Mouse (Mus musculus): ENCODE data around the gene Ildr1.

The Ildr1 gene

DNA sequence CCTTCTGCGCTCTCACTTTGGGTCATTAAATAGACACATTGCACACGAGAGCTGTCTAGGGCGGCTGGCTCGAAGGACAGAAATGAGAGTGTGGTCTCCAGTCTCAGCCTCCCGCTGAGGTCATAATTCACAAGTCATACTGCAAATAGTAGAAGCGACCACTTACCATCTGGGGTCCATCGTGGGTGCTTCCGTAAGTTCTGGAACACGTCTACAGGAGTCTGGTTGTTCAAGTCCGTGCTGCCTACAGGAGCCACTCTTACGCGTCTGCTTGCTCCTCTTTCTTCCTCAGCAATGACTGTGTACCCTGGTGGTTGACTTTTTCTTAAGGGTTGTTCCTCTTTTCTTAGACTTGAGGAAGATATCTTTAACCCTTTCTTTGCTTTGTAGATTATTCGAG lies 28.0 kb upstream of the Ildr1 start, which contains the start of gene Cd86:
Gene Cd86, minus strand, starts transcription at position 300 of the 400 bp plus-strand sequence.
- TF ChIP-seq NANOG (IDR thresholded peaks at IDR 0.05; ENCODE audit: borderline replicate concordance, low read length), result no peak
- H3K27me3 ChIP-seq (ENCODE audit: insufficient read depth, low read length), result no peaks in the 10 kb centered on the region
- no peak within 1 kb of the TSS for H3K4me3 ChIP-seq (replicated peaks; ENCODE audit: low read length)
- H3K9me3 ChIP-seq (ENCODE audit: low read length), result no peaks in the 10 kb centered on the region
- H3K4me1 ChIP-seq (replicated peaks; ENCODE audit: low read depth, low read length), result peaks cover 14% of the 10 kb centered on the region
- no peaks in the 10 kb centered on the region for H3K36me3 ChIP-seq (ENCODE audit: insufficient read depth, low read length)

DNA sequence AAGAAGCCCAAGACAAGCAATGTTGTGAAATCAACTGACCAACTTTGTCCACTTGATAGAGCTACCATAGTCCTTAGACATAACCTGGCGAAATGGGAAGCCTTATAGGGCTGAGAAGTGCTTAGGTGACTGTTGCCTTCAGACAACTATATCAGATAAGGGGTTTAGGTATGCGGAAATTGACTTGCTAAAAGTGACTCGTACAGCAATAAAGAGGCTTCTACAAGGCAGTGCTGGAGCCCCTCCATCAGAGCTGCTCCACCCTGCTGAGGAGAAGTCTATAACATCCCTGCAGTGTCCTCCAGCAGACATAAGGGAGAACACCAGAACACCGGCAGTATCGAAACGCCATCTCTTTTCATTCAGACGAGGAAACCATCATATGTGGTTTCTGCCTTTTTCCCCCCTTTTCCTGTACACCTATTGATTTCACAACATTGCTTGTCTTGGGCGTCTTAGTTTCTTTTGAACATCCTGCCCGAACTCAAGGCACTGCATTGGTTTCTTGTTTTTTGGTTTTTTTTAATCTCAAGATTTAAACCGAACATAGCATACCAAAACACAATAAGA lies 27.2 kb upstream of the Ildr1 start:
- no peak for TF ChIP-seq CTCF (conservative IDR thresholded peaks at IDR 0.05; ENCODE audit: low read length)
- no peak for TF ChIP-seq POU5F1 (IDR thresholded peaks at IDR 0.05; ENCODE audit: borderline replicate concordance, low read length)
- Histone ChIP-seq H3K27me3 (ENCODE audit: insufficient read depth, low read length) (no peaks in the 10 kb centered on the region), H3K4me1 (replicated peaks; ENCODE audit: low read depth, low read length) (peaks cover 14% of the 10 kb centered on the region), H3K9me3 (ENCODE audit: low read length) (no peaks in the 10 kb centered on the region), H3K36me3 (ENCODE audit: insufficient read depth, low read length) (no peaks in the 10 kb centered on the region), H3K4me3 (replicated peaks; ENCODE audit: low read length) (no peak overlapping the region)

DNA sequence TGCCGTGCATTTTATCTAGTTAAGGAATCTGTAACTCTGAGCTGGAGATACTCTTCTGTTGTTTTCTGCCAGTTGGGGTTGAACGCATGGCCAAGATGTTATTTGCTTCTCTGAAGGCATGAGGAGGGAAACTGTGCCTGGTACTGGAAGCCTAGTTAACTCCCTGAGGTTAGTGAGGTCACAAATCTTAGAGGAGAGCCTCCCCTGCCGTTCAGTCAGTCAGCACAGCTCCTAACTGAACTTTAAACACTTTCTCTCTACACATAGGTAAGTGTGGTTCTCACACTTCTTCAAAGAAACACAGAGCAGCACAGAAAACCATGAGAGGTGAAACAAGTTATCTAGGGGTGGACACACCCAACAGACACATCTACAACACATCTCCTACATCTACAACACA lies 23.2 kb upstream of the Ildr1 start:
- Histone ChIP-seq H3K4me3 (replicated peaks; ENCODE audit: low read length) (no peak overlapping the region), H3K4me1 (replicated peaks; ENCODE audit: low read depth, low read length) (peaks cover 42% of the 10 kb centered on the region), H3K9me3 (ENCODE audit: low read length) (no peaks in the 10 kb centered on the region), H3K36me3 (ENCODE audit: insufficient read depth, low read length) (no peaks in the 10 kb centered on the region), H3K27me3 (ENCODE audit: insufficient read depth, low read length) (no peaks in the 10 kb centered on the region)
- TF ChIP-seq CTCF (conservative IDR thresholded peaks at IDR 0.05; ENCODE audit: low read length), result no peak
- no peak for TF ChIP-seq NANOG (IDR thresholded peaks at IDR 0.05; ENCODE audit: borderline replicate concordance, low read length)

DNA sequence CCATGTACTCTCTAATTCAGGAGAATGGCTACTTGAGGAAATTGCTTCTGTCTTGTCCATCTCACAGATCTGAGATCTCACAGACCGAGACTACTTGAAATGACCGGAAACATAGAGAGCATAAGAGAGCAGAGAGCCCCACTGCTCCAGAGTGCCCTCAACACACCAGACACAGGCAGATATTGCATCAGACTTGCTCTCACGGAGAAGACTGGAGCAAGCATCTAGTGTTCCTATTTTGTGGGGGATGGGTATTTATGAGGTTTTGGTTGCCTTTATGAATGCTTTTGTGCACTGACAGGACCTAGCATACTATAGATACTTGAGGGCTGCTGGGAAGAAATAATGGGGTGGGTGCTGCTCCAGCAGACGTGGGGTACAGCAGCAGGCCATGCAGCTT lies 20.6 kb upstream of the Ildr1 start:
- Histone ChIP-seq H3K27me3 (ENCODE audit: insufficient read depth, low read length) (no peaks in the 10 kb centered on the region), H3K36me3 (ENCODE audit: insufficient read depth, low read length) (no peaks in the 10 kb centered on the region), H3K4me1 (replicated peaks; ENCODE audit: low read depth, low read length) (peaks cover 57% of the 10 kb centered on the region), H3K4me3 (replicated peaks; ENCODE audit: low read length) (no peak overlapping the region), H3K9me3 (ENCODE audit: low read length) (no peaks in the 10 kb centered on the region)
- no peak for TF ChIP-seq CTCF (conservative IDR thresholded peaks at IDR 0.05; ENCODE audit: low read length)
- TF ChIP-seq POU5F1 (IDR thresholded peaks at IDR 0.05; ENCODE audit: borderline replicate concordance, low read length), result no peak
- TF ChIP-seq NANOG (IDR thresholded peaks at IDR 0.05; ENCODE audit: borderline replicate concordance, low read length), result no peak

DNA sequence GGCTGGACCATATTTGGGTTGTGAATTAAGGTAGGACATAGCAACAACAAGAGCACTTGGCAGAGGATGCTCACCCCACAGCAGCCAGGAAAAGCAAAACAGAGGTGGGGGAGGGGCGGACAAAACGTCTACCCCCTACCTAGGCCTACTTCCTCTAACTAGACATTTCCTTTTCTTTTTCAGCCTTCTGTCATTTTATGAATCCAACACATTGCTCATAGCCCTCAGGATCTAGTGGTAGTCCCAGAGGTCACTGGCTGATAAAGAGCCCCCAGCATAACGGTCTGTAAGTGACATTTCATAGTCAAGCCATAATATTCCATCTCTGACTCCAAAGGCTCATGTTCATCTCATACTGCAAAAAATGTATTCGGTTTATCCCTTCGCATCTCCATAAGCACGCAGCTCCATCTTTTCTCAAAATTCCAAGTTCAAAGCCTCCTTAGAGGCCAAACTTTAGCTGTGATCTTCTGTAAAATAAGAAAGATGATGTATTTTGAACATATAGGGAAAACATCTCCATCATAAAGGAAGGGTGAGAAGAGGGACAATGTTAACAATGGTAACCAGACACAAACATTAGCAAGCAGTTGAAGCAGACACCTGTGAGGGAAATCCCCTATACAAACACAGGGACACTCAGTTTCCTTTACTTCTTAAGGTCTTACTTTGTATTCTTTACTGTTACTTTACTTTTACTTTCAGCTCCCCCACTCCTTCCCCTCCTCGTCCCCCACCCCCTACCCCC lies 19.1 kb upstream of the Ildr1 start:
- Histone ChIP-seq H3K27me3 (ENCODE audit: insufficient read depth, low read length) (no peaks in the 10 kb centered on the region), H3K9me3 (ENCODE audit: low read length) (no peaks in the 10 kb centered on the region), H3K4me3 (replicated peaks; ENCODE audit: low read length) (0 out of 2 replicates have a peak overlapping the region, but pooled peaks have one; percentile 11), H3K4me1 (replicated peaks; ENCODE audit: low read depth, low read length) (peaks cover 64% of the 10 kb centered on the region), H3K36me3 (ENCODE audit: insufficient read depth, low read length) (no peaks in the 10 kb centered on the region)
- TF ChIP-seq CTCF (conservative IDR thresholded peaks at IDR 0.05; ENCODE audit: low read length), result no peak
- peak; percentile 54; the same call in 1 of the 2 replicates for TF ChIP-seq NANOG (IDR thresholded peaks at IDR 0.05; ENCODE audit: borderline replicate concordance, low read length)
- no peak for TF ChIP-seq POU5F1 (IDR thresholded peaks at IDR 0.05; ENCODE audit: borderline replicate concordance, low read length)

DNA sequence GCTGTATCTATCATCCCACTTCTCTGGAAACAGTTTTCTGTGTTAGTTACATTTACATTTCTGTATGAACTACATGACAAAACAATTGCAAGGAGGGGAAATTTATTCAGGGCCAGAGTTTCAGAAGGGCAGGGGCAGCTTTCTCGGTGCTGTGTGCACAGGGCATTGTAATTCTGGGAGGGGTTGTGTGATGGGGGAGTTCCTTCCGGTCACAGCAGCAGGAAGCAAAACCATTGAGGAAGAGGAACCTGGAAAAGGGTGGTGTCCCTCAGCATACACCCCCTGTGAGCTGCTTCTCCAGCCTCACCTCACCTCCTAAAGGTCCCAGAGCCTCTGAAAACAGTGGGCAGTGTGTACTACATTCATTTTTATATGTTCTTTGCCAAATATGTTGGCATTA lies 18.5 kb upstream of the Ildr1 start:
- no peak overlapping the region for H3K4me3 ChIP-seq (replicated peaks; ENCODE audit: low read length)
- TF ChIP-seq POU5F1 (IDR thresholded peaks at IDR 0.05; ENCODE audit: borderline replicate concordance, low read length) (no peak), NANOG (IDR thresholded peaks at IDR 0.05; ENCODE audit: borderline replicate concordance, low read length) (no peak), CTCF (conservative IDR thresholded peaks at IDR 0.05; ENCODE audit: low read length) (no peak)
- no peaks in the 10 kb centered on the region for H3K36me3 ChIP-seq (ENCODE audit: insufficient read depth, low read length)

DNA sequence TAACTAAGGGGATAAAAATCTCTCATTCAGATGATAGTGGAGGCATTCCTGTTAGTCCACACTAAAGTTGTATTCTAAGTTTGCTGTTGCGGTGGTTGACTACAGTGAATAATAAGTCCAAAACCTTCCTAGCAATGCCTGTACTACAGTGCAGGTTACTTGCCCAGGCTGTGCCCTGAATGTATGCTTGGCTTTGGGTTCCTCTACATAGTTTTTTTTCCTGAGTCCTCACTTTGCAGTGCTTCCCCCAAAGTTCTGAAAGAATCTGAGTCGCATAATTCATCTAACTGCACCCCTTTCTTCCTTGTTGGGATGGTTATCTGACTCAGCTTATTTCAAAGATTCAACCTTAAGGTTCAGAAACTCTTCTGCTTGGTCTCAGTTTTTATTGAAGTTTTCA lies 17.9 kb upstream of the Ildr1 start:
- Histone ChIP-seq H3K9me3 (ENCODE audit: low read length) (no peaks in the 10 kb centered on the region), H3K4me1 (replicated peaks; ENCODE audit: low read depth, low read length) (peaks cover 58% of the 10 kb centered on the region), H3K4me3 (replicated peaks; ENCODE audit: low read length) (no peak overlapping the region), H3K27me3 (ENCODE audit: insufficient read depth, low read length) (no peaks in the 10 kb centered on the region), H3K36me3 (ENCODE audit: insufficient read depth, low read length) (no peaks in the 10 kb centered on the region)
- TF ChIP-seq POU5F1 (IDR thresholded peaks at IDR 0.05; ENCODE audit: borderline replicate concordance, low read length) (no peak), NANOG (IDR thresholded peaks at IDR 0.05; ENCODE audit: borderline replicate concordance, low read length) (no peak), CTCF (conservative IDR thresholded peaks at IDR 0.05; ENCODE audit: low read length) (no peak)

More for the DNA sequence above, 18.5 kb upstream of the Ildr1 start:
- Histone ChIP-seq H3K27me3 (ENCODE audit: insufficient read depth, low read length) (no peaks in the 10 kb centered on the region), H3K9me3 (ENCODE audit: low read length) (no peaks in the 10 kb centered on the region), H3K4me1 (replicated peaks; ENCODE audit: low read depth, low read length) (peaks cover 62% of the 10 kb centered on the region)

DNA sequence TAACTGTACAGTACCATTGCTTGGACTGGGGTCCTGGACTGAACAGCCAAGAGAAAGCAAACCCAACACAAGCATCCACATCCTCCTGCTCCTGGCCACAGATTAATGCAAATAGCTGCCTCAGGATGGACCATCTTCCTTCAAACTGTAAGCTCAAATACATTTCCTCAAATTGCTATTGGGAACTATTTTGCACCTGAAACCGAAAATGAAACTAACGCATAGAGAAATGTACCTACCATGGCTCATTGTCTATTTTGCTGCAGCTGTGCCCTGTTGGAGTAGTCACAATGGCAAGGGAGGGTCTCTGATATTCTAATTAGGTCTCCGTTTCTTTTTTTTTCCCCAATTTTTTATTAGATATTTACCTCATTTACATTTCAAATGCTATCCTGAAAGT lies 11.9 kb upstream of the Ildr1 start:
- Histone ChIP-seq H3K4me1 (replicated peaks; ENCODE audit: low read depth, low read length) (peaks cover 34% of the 10 kb centered on the region), H3K36me3 (ENCODE audit: insufficient read depth, low read length) (no peaks in the 10 kb centered on the region), H3K4me3 (replicated peaks; ENCODE audit: low read length) (no peak overlapping the region), H3K27me3 (ENCODE audit: insufficient read depth, low read length) (no peaks in the 10 kb centered on the region), H3K9me3 (ENCODE audit: low read length) (no peaks in the 10 kb centered on the region)
- TF ChIP-seq POU5F1 (IDR thresholded peaks at IDR 0.05; ENCODE audit: borderline replicate concordance, low read length) (no peak), CTCF (conservative IDR thresholded peaks at IDR 0.05; ENCODE audit: low read length) (no peak), NANOG (IDR thresholded peaks at IDR 0.05; ENCODE audit: borderline replicate concordance, low read length) (no peak)

Data from E14TG2a.4 (cell line).